Mouse (Mus musculus): ENCODE measurements at regions not wholly inside any gene's neighbourhood (a gene's known extent, or its start where the extent isn't known, plus 50 kb on each side); places are given as distances from the start of the nearest gene placed in this dataset.

GRCm38 (mm10) chr7:70109013-70109412, 257.5 kb downstream of the Nr2f2 start:
- H3K4me1 ChIP-seq (replicated peaks; ENCODE audit: control insufficient read depth, insufficient read depth, low read length), result peaks cover 16% of the 10 kb centered on the region
- no peaks in the 10 kb centered on the region for H3K36me3 ChIP-seq (replicated peaks; ENCODE audit: control insufficient read depth, insufficient read depth)
- DNase-seq (ENCODE audit: low spot score), result no peak
- 19% methylated on average over 8 of the region's 8 CpGs for WGBS
- no peak overlapping the region for H3K4me2 ChIP-seq (replicated peaks)
- H3K9me3 ChIP-seq (ENCODE audit: control insufficient read depth, low read length), result no peaks in the 10 kb centered on the region
- no peak overlapping the region for H3K4me3 ChIP-seq (replicated peaks; ENCODE audit: low read length)
- peaks cover 29% of the 10 kb centered on the region for H3K27me3 ChIP-seq (ENCODE audit: control insufficient read depth, insufficient read depth, low read length)
- ATAC-seq (ENCODE audit: low FRiP score), result no peak
- H3K27ac ChIP-seq, result no peak overlapping the region
- no peak overlapping the region for H3K9ac ChIP-seq

- Histone ChIP-seq H3K4me1 (replicated peaks; ENCODE audit: control insufficient read depth, insufficient read depth, low read length) (peaks cover 18% of the 10 kb centered on the region), H3K36me3 (replicated peaks; ENCODE audit: control insufficient read depth, insufficient read depth) (no peaks in the 10 kb centered on the region), H3K9ac (no peak overlapping the region), H3K27ac (peak overlapping the region; percentile 63), H3K27me3 (ENCODE audit: control insufficient read depth, insufficient read depth, low read length) (peaks cover 14% of the 10 kb centered on the region), H3K4me3 (replicated peaks; ENCODE audit: low read length) (no peak overlapping the region), H3K9me3 (ENCODE audit: control insufficient read depth, low read length) (no peaks in the 10 kb centered on the region), H3K4me2 (replicated peaks) (no peak overlapping the region)
- ATAC-seq (ENCODE audit: low FRiP score) (no peak), DNase-seq (ENCODE audit: low spot score) (no peak)
- WGBS, result 23% methylated on average over 2 of the region's 2 CpGs
These were observed 261.5 kb downstream of the Nr2f2 start for GRCm38 (mm10) chr7:70105024-70105423.

GRCm38 (mm10) chr7:70104486-70104885, 262.0 kb downstream of the Nr2f2 start:
- WGBS, result 13% methylated on average over 8 of the region's 8 CpGs
- Histone ChIP-seq H3K4me3 (replicated peaks; ENCODE audit: low read length) (no peak overlapping the region), H3K9me3 (ENCODE audit: control insufficient read depth, low read length) (no peaks in the 10 kb centered on the region), H3K27ac (peak overlapping the region; percentile 63), H3K4me2 (replicated peaks) (peak overlapping the region; percentile 24), H3K4me1 (replicated peaks; ENCODE audit: control insufficient read depth, insufficient read depth, low read length) (peaks cover 18% of the 10 kb centered on the region), H3K9ac (no peak overlapping the region), H3K36me3 (replicated peaks; ENCODE audit: control insufficient read depth, insufficient read depth) (no peaks in the 10 kb centered on the region), H3K27me3 (ENCODE audit: control insufficient read depth, insufficient read depth, low read length) (peaks cover 14% of the 10 kb centered on the region)
- ATAC-seq (ENCODE audit: low FRiP score), result peak; percentile 70; the same call in 1 of the 2 replicates
- peak; percentile 61 for DNase-seq (ENCODE audit: low spot score)

GRCm38 (mm10) chr7:70103680-70104079, 262.9 kb downstream of the Nr2f2 start:
- H3K36me3 ChIP-seq (replicated peaks; ENCODE audit: control insufficient read depth, insufficient read depth), result no peaks in the 10 kb centered on the region
- WGBS, result 29% methylated on average over 5 of the region's 5 CpGs
- peak overlapping the region; percentile 11 for H3K27ac ChIP-seq
- H3K4me2 ChIP-seq (replicated peaks), result peak overlapping the region; percentile 21; the same call in 1 of the 2 replicates
- ATAC-seq (ENCODE audit: low FRiP score) (0 out of 2 replicates have a peak, but pooled peaks have one; percentile 48), DNase-seq (ENCODE audit: low spot score) (peak; percentile 61)
- peaks cover 14% of the 10 kb centered on the region for H3K27me3 ChIP-seq (ENCODE audit: control insufficient read depth, insufficient read depth, low read length)
- no peak overlapping the region for H3K9ac ChIP-seq
- H3K9me3 ChIP-seq (ENCODE audit: control insufficient read depth, low read length), result no peaks in the 10 kb centered on the region
- no peak overlapping the region for H3K4me3 ChIP-seq (replicated peaks; ENCODE audit: low read length)
- peaks cover 18% of the 10 kb centered on the region for H3K4me1 ChIP-seq (replicated peaks; ENCODE audit: control insufficient read depth, insufficient read depth, low read length)

GRCm38 (mm10) chr7:70099001-70099400, 267.5 kb downstream of the Nr2f2 start:
- no peak for ATAC-seq (ENCODE audit: low FRiP score)
- Histone ChIP-seq H3K4me2 (replicated peaks) (no peak overlapping the region), H3K9ac (no peak overlapping the region), H3K9me3 (ENCODE audit: control insufficient read depth, low read length) (no peaks in the 10 kb centered on the region), H3K27me3 (ENCODE audit: control insufficient read depth, insufficient read depth, low read length) (no peaks in the 10 kb centered on the region), H3K27ac (no peak overlapping the region), H3K4me3 (replicated peaks; ENCODE audit: low read length) (no peak overlapping the region), H3K4me1 (replicated peaks; ENCODE audit: control insufficient read depth, insufficient read depth, low read length) (0 out of 2 replicates have a peak, but pooled peaks cover 2% of the 10 kb centered on the region), H3K36me3 (replicated peaks; ENCODE audit: control insufficient read depth, insufficient read depth) (no peaks in the 10 kb centered on the region)
- no peak for DNase-seq (ENCODE audit: low spot score)
- 97% methylated on average over 1 of the region's 1 CpGs for WGBS

- ATAC-seq (ENCODE audit: low FRiP score), result no peak
These were observed 272.4 kb downstream of the Nr2f2 start for GRCm38 (mm10) chr7:70093916-70094784.

GRCm38 (mm10) chr7:70092089-70092488, 274.4 kb downstream of the Nr2f2 start:
- H3K9me3 ChIP-seq (ENCODE audit: control insufficient read depth, low read length), result peaks cover 13% of the 10 kb centered on the region
- H3K36me3 ChIP-seq (replicated peaks; ENCODE audit: control insufficient read depth, insufficient read depth), result no peaks in the 10 kb centered on the region
- H3K9ac ChIP-seq, result no peak overlapping the region
- ATAC-seq (ENCODE audit: low FRiP score) (no peak), DNase-seq (ENCODE audit: low spot score) (no peak)
- H3K4me1 ChIP-seq (replicated peaks; ENCODE audit: control insufficient read depth, insufficient read depth, low read length), result no peaks in the 10 kb centered on the region
- WGBS, result 97% methylated on average over 2 of the region's 2 CpGs
- H3K4me3 ChIP-seq (replicated peaks; ENCODE audit: low read length), result no peak overlapping the region
- H3K27ac ChIP-seq, result no peak overlapping the region
- no peak overlapping the region for H3K4me2 ChIP-seq (replicated peaks)
- no peaks in the 10 kb centered on the region for H3K27me3 ChIP-seq (ENCODE audit: control insufficient read depth, insufficient read depth, low read length)

More at GRCm38 (mm10) chr7:70093916-70094784, 272.4 kb downstream of the Nr2f2 start:
- no peaks in the 10 kb centered on the region for H3K27me3 ChIP-seq (ENCODE audit: control insufficient read depth, insufficient read depth, low read length)
- peak overlapping the region; percentile 38; the same call in 1 of the 2 replicates for H3K27ac ChIP-seq
- DNase-seq (ENCODE audit: low spot score), result no peak
- H3K9ac ChIP-seq, result no peak overlapping the region
- peak overlapping the region; percentile 25; the same call in 1 of the 2 replicates for H3K4me2 ChIP-seq (replicated peaks)
- H3K4me3 ChIP-seq (replicated peaks; ENCODE audit: low read length), result no peak overlapping the region
- WGBS, result 50% methylated on average over 21 of the region's 21 CpGs
- H3K4me1 ChIP-seq (replicated peaks; ENCODE audit: control insufficient read depth, insufficient read depth, low read length), result no peaks in the 10 kb centered on the region
- peaks cover 13% of the 10 kb centered on the region for H3K9me3 ChIP-seq (ENCODE audit: control insufficient read depth, low read length)
- no peaks in the 10 kb centered on the region for H3K36me3 ChIP-seq (replicated peaks; ENCODE audit: control insufficient read depth, insufficient read depth)

GRCm38 (mm10) chr7:70089121-70089520, 277.4 kb downstream of the Nr2f2 start:
- H3K9ac ChIP-seq, result no peak overlapping the region
- no peak overlapping the region for H3K4me2 ChIP-seq (replicated peaks)
- H3K36me3 ChIP-seq (replicated peaks; ENCODE audit: control insufficient read depth, insufficient read depth), result no peaks in the 10 kb centered on the region
- H3K9me3 ChIP-seq (ENCODE audit: control insufficient read depth, low read length), result peaks cover 18% of the 10 kb centered on the region
- no peak for ATAC-seq (ENCODE audit: low FRiP score)
- no peaks in the 10 kb centered on the region for H3K4me1 ChIP-seq (replicated peaks; ENCODE audit: control insufficient read depth, insufficient read depth, low read length)
- no peak overlapping the region for H3K4me3 ChIP-seq (replicated peaks; ENCODE audit: low read length)
- 33% methylated on average over 5 of the region's 5 CpGs for WGBS
- H3K27me3 ChIP-seq (ENCODE audit: control insufficient read depth, insufficient read depth, low read length), result no peaks in the 10 kb centered on the region
- no peak for DNase-seq (ENCODE audit: low spot score)
- no peak overlapping the region for H3K27ac ChIP-seq

- ATAC-seq (ENCODE audit: low FRiP score) (no peak), DNase-seq (ENCODE audit: low spot score) (no peak)
These were observed 296.9 kb downstream of the Nr2f2 start for GRCm38 (mm10) chr7:70069662-70070061.

More at GRCm38 (mm10) chr7:70069662-70070061, 296.9 kb downstream of the Nr2f2 start:
- Histone ChIP-seq H3K4me1 (replicated peaks; ENCODE audit: control insufficient read depth, insufficient read depth, low read length) (peaks cover 15% of the 10 kb centered on the region), H3K9me3 (ENCODE audit: control insufficient read depth, low read length) (no peaks in the 10 kb centered on the region), H3K36me3 (replicated peaks; ENCODE audit: control insufficient read depth, insufficient read depth) (no peaks in the 10 kb centered on the region), H3K4me3 (replicated peaks; ENCODE audit: low read length) (no peak overlapping the region), H3K27me3 (ENCODE audit: control insufficient read depth, insufficient read depth, low read length) (no peaks in the 10 kb centered on the region), H3K27ac (no peak overlapping the region), H3K4me2 (replicated peaks) (no peak overlapping the region), H3K9ac (no peak overlapping the region)
- 55% methylated on average over 1 of the region's 1 CpGs for WGBS

Measured in hindbrain, embryonic 14.5 days (tissue).